Mouse (Mus musculus) kidney, postnatal 36 days (tissue): ENCODE results near the gene Slc24a1.
A peak's percentile ranks its signal among the peaks of the same experiment; 100 is the strongest.

Experiments used
- DNase-seq, 2 experiments: peaks; one replicate each; pipeline ENCODE4 v3.0.0; 2021 to 2022; ENCODE audit warnings: mixed read lengths in 2 of 2

Slc24a1 gene

DNA sequence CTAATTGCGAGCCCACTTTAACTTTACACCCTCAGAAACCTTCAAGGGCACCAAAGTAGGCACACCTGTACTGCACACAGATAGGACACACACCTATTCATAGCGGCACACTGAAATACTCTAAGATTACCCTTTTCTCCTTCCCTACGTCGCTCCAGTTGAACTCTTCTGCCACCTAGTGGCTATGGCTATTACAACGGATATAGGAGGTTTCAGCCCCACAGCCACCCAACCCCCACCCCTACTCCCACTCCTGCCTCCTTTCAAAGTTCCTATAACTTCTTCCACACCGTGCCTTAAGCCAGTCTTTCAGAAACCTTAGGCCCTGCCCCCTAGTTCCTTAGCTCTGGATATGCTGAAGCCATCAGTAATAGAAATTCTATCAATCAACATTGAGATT, 14.9 kb downstream of the Slc24a1 start:
- peak; percentile 63 to 84 for DNase-seq

DNA sequence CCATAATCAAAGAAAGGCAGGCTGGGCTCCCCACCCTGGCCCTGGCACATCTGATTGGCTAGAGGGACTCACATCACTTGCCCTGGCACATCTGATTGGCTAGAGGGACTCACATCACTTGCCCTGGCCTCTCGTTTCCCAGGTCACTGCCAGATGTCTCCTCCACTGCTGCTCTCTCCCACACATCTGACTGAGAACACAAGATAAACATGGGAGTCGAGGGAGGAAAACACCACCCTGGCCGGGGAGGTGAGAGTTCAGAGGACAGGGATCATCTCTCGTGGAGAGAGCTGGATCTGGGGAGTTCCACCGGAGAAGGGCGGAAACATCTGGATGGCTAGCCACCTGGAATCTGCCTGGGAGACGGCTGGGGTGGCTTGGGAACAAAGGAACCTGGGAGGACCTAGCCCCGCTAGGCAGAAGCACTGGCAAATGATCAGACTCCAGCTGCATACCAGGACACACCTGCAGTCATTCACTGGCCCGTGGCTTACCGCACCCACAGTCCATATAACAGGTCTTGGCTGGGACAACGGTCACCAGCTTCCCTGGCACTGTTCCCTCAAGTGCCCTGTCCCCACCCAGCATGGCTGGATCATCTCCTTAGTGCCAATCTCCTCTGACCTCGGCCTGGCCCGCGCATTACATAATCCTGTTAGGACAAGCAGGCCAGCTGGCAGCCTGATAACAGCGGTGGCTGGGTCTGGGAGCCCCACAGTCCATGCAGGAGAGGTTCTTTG, 17.2 kb downstream of the Slc24a1 start:
- DNase-seq = peak; percentile 62 to 77

DNA sequence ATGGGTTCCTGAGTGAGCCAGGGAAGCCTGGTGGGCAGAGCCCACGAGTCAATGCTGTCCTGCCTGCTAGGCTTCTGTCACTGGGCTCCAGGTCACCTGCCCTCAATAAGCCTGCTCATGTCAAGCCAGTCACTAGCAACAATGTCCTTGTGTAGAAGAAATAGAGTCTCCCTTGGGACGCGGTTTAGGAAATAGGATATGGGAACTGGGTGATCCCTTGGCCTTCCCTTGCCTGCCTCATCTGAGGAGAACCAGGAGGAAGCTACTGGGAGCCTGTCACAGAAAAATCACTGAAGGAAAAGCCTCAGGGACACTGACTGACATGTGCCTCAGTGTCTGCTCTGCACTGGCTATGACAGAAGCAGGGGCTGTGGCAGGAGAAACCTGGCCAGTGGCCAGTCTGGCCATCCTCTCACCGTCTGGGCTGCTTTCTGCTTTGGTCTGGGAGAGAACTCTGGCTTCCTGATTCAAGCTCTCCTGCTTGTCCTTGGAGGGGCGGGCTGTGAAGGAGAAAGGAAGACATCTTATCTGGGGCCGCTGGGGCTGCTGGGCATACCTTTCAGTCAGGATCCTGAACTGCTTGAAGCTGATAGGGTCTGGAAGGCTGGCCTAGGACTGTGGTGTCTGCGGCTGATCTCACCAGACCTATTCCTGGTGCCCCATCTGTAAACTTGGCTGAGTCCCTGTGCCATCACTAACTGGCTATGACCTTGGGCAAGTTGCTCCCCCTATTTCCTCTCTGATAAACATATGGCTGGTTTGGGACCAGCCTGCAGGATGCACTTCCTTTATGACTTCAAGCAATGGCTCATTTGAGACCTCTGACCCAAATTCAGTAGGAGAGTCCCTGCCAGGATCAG, 19.4 kb downstream of the Slc24a1 start:
- no peak for DNase-seq

DNA sequence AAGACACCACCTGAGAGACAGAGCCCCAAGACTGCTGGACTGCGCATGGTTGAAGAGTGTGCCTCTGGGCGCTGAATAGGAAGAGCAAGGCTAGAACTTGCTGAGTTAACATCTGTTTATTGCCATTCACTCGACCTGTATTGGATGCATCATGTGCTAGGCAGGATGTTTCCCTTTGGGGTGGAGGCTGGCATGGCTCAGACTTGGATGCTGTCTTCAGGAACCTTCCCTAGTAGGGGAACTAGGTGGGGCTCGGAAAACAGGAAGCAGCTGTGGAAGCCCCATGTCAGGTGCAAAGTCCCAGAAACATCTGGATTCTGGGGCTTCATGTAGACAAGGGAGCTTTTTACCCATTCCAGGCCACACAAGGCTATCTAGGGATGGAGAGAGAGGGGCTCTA, 21.2 kb downstream of the Slc24a1 start:
- DNase-seq = no peak

DNA sequence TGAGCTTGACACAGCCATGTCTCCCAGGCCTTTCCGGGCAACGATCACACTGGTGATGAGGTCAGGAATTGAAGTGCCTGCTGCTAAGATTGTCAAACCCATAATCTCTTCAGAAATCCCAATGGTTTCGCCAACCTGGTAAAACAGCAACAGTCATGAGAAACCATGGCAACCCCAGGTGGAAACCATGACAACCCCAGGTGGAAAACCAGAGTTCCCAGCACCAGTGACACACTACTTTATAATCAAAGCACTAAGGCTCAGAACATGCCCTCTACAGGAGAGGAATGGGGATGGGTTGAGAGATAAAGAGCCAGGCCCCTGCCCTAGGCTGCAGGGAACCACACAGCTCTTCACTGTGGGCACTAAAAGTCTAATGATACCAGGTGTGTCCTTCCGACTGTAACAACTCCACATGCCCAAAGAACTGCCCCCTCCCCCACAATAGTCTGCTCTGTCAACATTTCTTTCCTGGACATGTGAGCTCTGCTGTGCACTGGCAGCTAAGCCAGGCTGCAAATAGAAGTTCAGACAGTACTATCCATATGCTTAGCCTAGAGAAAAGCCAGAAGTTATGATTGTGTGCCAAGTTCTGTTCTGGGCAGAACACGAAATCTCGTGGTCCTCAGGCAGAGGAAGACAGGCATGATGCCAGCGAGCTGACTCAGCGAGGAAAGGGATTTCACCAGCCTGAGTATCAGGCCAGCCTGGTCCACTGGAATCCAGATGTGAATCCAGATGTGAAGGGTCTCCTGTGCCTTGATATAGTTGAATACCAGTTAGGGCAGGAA, 25.0 kb downstream of the Slc24a1 start:
- peak in 1 of 2 experiments; percentile 29 for DNase-seq

DNA sequence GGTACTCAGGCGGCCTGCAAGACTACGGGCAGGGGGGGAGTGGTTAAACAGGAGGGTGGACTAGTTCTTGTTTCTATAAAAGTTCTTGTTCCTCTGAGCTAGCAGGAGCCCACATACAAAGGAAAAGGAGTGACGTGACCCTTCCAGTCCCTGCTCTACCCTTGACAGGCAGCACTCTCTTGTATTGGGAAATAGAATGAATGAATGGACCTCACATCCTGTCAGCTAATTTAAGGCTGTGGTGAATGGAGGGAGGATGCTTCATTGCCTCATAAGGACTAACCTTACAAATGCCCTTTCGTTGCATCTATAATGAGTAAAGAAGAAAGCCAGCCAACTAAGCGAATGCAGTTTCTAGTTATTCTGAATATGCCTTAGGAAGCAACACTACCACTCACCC, 25.6 kb downstream of the Slc24a1 start:
- no peak for DNase-seq

DNA sequence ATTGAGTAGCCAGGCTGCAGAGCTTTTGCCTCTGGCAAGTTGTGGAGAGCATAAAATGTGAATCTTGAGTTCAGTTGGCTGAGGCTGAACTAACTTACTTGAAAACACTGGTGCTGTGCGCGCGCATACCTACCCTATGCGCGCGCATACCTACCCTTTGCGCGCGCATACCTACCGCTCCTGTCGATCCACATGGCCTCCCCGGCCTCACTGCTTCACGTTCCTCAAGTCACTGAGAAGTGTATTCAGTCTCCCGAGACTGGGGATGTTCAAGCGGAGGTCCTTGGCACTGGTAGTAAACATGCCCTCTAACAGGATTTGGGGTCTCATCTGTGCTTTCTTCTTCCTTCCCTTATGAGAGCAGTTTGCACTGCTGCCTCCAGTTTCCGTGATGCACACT, 32.8 kb downstream of the Slc24a1 start:
- DNase-seq = no peak

DNA sequence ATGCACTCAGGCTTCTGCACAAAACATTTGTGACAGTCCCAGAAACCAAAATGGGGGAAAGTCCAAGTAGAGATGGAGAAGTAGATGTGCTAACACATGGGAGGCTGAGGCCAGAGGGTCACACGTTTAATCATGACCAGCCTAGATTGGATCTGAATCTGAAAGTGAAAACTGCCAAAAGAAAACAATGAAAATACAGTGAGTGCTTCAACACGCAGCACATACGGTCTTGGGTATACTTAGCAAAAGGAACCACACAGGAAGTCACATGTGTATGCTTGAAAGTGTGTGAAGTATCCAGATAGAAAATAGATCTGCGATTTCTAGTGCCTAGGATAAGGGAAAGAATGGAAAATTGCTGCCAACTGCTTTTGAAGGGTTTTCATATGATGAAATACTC, 36.8 kb downstream of the Slc24a1 start:
- no peak for DNase-seq

DNA sequence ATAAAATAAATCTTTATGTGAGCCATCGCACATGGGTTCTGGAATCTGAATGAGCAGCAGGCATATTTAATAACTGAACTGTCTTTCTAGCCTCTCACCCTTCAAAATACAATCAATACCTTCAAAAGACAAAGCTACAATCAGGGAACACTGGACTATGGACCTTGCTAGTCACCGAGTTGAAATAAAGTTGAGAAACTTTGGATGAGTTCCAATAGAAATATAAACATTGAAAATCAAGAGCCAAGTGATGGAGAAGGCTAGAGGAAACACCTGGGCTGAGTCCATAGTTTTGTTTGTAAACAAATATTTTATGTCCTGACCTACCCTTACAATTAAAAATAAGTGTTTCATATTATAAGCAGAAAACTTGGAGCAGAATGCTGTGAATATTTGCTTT, 37.4 kb downstream of the Slc24a1 start:
- no peak for DNase-seq

DNA sequence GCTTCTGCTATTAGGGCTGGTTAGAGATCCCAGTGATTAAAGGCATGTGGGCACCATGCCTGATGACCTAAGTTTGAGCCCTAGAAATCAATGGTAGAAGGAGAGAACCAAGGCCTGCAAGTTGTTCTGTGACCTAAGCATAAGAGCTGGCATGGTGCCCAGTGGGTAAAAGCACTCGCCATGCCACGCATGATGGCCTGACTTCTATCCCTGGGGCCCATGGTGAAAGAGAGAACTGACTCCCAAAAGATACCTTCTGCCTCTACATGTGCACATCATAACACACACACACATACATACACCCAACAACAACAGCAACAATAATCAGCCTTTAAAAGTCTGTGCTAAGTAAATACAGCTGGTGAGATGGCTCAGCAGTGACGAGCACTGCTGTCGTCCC, 38.0 kb downstream of the Slc24a1 start:
- no peak for DNase-seq

DNA sequence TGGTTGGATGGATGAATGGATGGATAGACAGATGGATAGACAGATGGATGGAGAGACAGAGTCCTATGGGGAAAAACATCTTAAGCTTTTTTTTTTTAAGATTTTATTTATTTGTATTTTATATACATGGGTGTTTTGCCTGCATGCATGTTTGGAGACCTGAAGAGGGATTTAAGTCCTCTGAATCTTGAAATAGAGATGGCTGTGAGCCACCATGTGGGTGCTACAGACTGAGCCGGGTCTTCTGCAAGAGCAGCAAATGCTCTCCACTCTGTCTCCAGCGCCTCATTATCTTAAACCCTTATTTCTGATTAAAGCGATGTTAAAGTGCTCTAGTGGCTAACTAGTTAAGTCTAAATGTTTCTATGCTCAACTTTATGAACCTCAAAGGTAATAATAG, 44.0 kb downstream of the Slc24a1 start:
- no peak for DNase-seq

DNA sequence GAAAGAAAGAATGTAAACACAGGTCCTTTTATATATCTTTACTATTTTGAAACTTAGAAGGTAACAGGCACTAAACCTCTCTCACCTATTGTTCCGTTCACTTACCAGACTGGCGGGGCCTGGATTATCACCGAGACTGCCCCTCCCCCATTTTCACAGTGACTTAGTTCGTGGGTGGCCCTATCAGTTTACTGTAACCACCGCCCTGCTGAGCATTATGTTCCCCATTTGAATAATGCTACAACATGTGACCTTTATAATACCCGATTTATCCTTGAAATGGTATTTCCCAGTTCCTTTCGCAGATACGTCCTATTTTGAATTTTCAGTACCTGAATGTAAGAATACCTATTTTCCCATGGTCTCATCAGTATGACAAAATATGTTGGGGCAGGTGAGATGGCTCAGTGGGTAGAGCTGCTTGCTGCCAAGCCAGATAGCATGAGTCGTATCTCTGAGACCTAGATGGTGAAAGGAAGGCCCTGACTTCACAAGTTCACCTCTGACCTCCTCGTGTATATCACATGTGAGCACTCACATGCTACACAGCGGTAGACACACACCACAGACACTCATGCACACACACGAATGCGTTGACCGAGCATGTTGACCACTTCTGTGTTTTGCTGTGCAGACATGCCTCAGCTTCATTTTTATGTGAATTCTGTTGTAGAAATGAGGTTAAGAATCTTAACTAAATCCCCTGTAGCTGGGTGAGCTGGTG, 46.3 kb downstream of the Slc24a1 start:
- no peak for DNase-seq

DNA sequence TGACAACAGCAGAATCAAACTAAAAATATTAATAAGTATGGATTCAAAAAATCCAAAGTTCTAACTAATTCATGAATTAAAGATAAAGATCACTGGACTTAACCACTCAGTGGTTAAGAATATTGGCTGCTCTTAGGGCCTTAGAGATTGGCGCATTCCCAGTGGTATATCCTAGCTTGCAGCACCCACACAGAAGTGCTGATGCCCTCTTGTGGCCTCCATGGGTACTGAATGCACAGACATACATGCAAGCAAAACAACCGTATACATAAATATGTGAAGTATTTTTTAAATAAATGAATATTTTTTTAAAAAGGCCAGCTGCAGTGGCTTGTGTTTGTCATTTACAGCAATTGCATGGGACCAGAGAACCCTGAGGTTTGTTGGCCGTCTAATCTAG, 48.0 kb downstream of the Slc24a1 start:
- peak; percentile 77 to 90 for DNase-seq

DNA sequence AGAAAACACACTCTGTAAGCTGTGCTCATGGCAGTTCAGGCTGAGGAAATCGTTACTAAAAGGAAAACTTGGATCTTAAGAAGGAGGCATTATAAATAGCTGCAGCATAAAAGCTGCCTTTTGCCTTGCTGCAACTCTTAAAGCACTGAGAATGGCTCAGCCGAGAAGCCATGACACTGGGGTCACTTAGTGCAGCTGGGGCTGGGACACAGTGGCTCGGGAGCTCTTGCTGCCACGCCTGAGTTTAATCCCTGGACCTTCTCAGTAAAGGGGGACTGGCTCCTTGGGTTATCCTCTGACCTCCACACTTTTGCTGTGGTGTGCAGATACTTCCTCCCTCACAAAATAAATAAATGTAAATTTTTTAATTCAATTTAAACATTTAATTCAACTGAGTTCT, 48.5 kb downstream of the Slc24a1 start:
- DNase-seq = no peak

DNA sequence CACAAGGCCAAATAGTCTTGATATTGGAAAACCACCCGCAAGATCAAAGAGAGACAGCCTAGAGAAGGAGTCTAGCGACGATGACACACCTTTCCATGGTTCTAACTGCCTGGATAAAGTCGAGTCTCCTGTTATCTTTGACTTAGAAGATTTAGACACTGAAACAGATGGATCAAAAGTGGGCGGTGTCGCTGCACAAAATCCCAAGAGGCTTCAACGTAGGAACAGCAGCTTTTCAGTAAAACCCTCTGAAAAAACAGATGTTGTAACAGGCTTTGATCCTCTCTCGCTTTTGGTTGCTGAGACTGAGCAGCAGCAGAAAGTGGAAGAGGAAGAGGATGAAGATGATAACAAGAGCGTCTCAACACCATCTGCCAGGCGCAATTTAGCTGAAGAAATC, 54.8 kb downstream of the Slc24a1 start:
- no peak for DNase-seq

DNA sequence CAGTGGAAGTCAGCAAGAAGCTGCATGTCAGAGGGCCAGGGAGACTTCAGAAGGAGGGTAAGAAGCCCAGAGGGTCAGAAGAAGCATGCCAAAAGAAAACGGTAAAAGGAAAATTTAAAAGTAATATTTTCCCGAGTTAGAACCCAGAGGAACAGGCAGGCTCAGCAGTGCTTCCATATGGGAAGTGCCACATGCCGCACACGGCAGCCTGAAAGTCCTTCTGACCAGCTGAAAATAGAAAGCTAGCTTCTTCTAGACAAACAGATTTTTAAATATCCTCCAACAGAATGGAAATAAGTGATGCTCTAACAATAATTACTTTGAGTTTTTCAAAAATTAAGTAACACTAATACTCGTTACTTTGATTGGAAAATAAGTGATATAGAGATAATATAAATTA, 65.4 kb downstream of the Slc24a1 start:
- DNase-seq = no peak
